Mouse (Mus musculus): ENCODE data around the gene Abcc6. TPM values are rescaled to one million over a fixed set of nuclear protein-coding genes. Genes with fewer than 3 reads are reported as not detected.
"Not testable (repeated sequence)": the region's sequence is repeated elsewhere in the genome, so short reads cannot be mapped to it uniquely, and the experiment has no call there.

Gene Abcc6
- total and polyA plus RNA-seq, 2 experiments from 2014 or later, result 0.34 to 0.62 TPM

GRCm38 (mm10) chr7:45974103-45974502 is 56.0 kb downstream of the Abcc6 start:
- ATAC-seq (no peak), DNase-seq (no peak)
- no peak overlapping the region for H3K4me2 ChIP-seq (ENCODE audit: low read depth)
- H3K4me3 ChIP-seq (ENCODE audit: low read depth, low read length), result no peak overlapping the region
- 68% methylated on average over 6 of the region's 6 CpGs for WGBS
- no peaks in the 10 kb centered on the region for H3K9me3 ChIP-seq (ENCODE audit: low read length)
- no peaks in the 10 kb centered on the region for H3K36me3 ChIP-seq (ENCODE audit: insufficient read depth)
- TF ChIP-seq CTCF (IDR thresholded peaks at IDR 0.05; ENCODE audit: low read depth), result no peak
- no peak overlapping the region for H3K9ac ChIP-seq
- no peaks in the 10 kb centered on the region for H3K4me1 ChIP-seq (ENCODE audit: insufficient read depth)
- H3K27me3 ChIP-seq (ENCODE audit: insufficient read depth, low read length), result no peaks in the 10 kb centered on the region
- no peak overlapping the region for H3K27ac ChIP-seq (ENCODE audit: low read depth, low read length)

DNA sequence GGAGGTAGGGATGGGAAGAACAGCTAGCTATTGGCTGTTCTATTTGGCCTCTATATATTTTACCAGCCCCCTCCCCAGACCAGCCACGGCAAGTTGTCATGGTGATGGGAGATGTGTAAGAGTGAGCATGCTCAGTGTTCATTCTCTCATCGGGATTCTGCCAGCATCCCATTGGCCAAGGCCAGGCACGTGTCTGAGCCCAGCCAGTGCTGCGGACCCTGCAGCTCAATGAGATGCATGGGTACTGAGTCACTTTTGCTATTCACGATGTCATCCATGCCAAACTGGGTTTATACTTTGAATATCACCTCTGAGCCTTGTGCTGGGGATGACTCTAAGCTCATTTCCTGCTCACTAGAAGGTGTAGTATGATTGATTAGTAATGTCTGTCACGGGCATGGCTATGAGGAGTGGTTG is 56.8 kb downstream of the Abcc6 start:
- ATAC-seq (peak; percentile 96), DNase-seq (peak; percentile 71)
- 73% methylated on average over 6 of the region's 6 CpGs for WGBS
- Histone ChIP-seq H3K4me1 (ENCODE audit: insufficient read depth) (no peaks in the 10 kb centered on the region), H3K27me3 (ENCODE audit: insufficient read depth, low read length) (no peaks in the 10 kb centered on the region), H3K4me3 (ENCODE audit: low read depth, low read length) (no peak overlapping the region), H3K36me3 (ENCODE audit: insufficient read depth) (no peaks in the 10 kb centered on the region), H3K9me3 (ENCODE audit: low read length) (no peaks in the 10 kb centered on the region), H3K9ac (no peak overlapping the region), H3K4me2 (ENCODE audit: low read depth) (no peak overlapping the region), H3K27ac (ENCODE audit: low read depth, low read length) (no peak overlapping the region)
- TF ChIP-seq CTCF (IDR thresholded peaks at IDR 0.05; ENCODE audit: low read depth), result no peak

- Histone ChIP-seq H3K4me1 (ENCODE audit: insufficient read depth) (no peaks in the 10 kb centered on the region), H3K27ac (ENCODE audit: low read depth, low read length) (no peak overlapping the region), H3K36me3 (ENCODE audit: insufficient read depth) (no peaks in the 10 kb centered on the region), H3K9ac (no peak overlapping the region), H3K4me3 (ENCODE audit: low read depth, low read length) (no peak overlapping the region), H3K4me2 (ENCODE audit: low read depth) (no peak overlapping the region), H3K9me3 (ENCODE audit: low read length) (no peaks in the 10 kb centered on the region), H3K27me3 (ENCODE audit: insufficient read depth, low read length) (no peaks in the 10 kb centered on the region)
- 81% methylated on average over 11 of the region's 11 CpGs for WGBS
- DNase-seq (no peak), ATAC-seq (no peak)
- no peak for TF ChIP-seq CTCF (IDR thresholded peaks at IDR 0.05; ENCODE audit: low read depth)
Observed at GRCm38 (mm10) chr7:45971831-45972723, 58.0 kb downstream of the Abcc6 start.

- no peaks in the 10 kb centered on the region for H3K36me3 ChIP-seq (ENCODE audit: insufficient read depth)
- H3K4me3 ChIP-seq (ENCODE audit: low read depth, low read length), result no peak overlapping the region
- 73% methylated on average over 4 of the region's 4 CpGs for WGBS
- H3K4me1 ChIP-seq (ENCODE audit: insufficient read depth), result no peaks in the 10 kb centered on the region
- no peaks in the 10 kb centered on the region for H3K9me3 ChIP-seq (ENCODE audit: low read length)
- no peak overlapping the region for H3K4me2 ChIP-seq (ENCODE audit: low read depth)
- H3K27me3 ChIP-seq (ENCODE audit: insufficient read depth, low read length), result no peaks in the 10 kb centered on the region
- H3K27ac ChIP-seq (ENCODE audit: low read depth, low read length), result no peak overlapping the region
- DNase-seq, result no peak
- no peak for ATAC-seq
- no peak overlapping the region for H3K9ac ChIP-seq
- TF ChIP-seq CTCF (IDR thresholded peaks at IDR 0.05; ENCODE audit: low read depth), result no peak
Observed at GRCm38 (mm10) chr7:45956611-45957010, 73.5 kb downstream of the Abcc6 start.

- no peak overlapping the region for H3K27ac ChIP-seq (ENCODE audit: low read depth, low read length)
- no peak overlapping the region for H3K4me3 ChIP-seq (ENCODE audit: low read depth, low read length)
- no peaks in the 10 kb centered on the region for H3K27me3 ChIP-seq (ENCODE audit: insufficient read depth, low read length)
- no peaks in the 10 kb centered on the region for H3K9me3 ChIP-seq (ENCODE audit: low read length)
- H3K9ac ChIP-seq, result no peak overlapping the region
- no peak for TF ChIP-seq CTCF (IDR thresholded peaks at IDR 0.05; ENCODE audit: low read depth)
- no peak for DNase-seq
- H3K36me3 ChIP-seq (ENCODE audit: insufficient read depth), result no peaks in the 10 kb centered on the region
- no peak for ATAC-seq
- H3K4me1 ChIP-seq (ENCODE audit: insufficient read depth), result no peaks in the 10 kb centered on the region
- H3K4me2 ChIP-seq (ENCODE audit: low read depth), result no peak overlapping the region
- WGBS, result 79% methylated on average over 4 of the region's 4 CpGs
Observed at GRCm38 (mm10) chr7:45949061-45949460, 81.0 kb downstream of the Abcc6 start.

- H3K4me2 ChIP-seq (ENCODE audit: low read depth); H3K27ac ChIP-seq (ENCODE audit: low read depth, low read length); H3K4me3 ChIP-seq (ENCODE audit: low read depth, low read length); DNase-seq; H3K9ac ChIP-seq; H3K9me3 ChIP-seq (ENCODE audit: low read length); H3K27me3 ChIP-seq (ENCODE audit: insufficient read depth, low read length); H3K4me1 ChIP-seq (ENCODE audit: insufficient read depth); H3K36me3 ChIP-seq (ENCODE audit: insufficient read depth); ATAC-seq: not testable (repeated sequence)
- peak; percentile 46 for TF ChIP-seq CTCF (IDR thresholded peaks at IDR 0.05; ENCODE audit: low read depth)
- WGBS, result 50% methylated on average over 1 of the region's 1 CpGs
Observed at GRCm38 (mm10) chr7:45943280-45943679, 86.8 kb downstream of the Abcc6 start.

- 90% methylated on average over 9 of the region's 9 CpGs for WGBS
- Histone ChIP-seq H3K9ac (no peak overlapping the region), H3K27me3 (ENCODE audit: insufficient read depth, low read length) (no peaks in the 10 kb centered on the region), H3K36me3 (ENCODE audit: insufficient read depth) (no peaks in the 10 kb centered on the region), H3K27ac (ENCODE audit: low read depth, low read length) (no peak overlapping the region), H3K4me2 (ENCODE audit: low read depth) (no peak overlapping the region), H3K4me1 (ENCODE audit: insufficient read depth) (no peaks in the 10 kb centered on the region), H3K9me3 (ENCODE audit: low read length) (no peaks in the 10 kb centered on the region), H3K4me3 (ENCODE audit: low read depth, low read length) (no peak overlapping the region)
- ATAC-seq (no peak), DNase-seq (no peak)
- no peak for TF ChIP-seq CTCF (IDR thresholded peaks at IDR 0.05; ENCODE audit: low read depth)
Observed at GRCm38 (mm10) chr7:45941986-45942385, 88.1 kb downstream of the Abcc6 start.
